In the genomic region with DNA sequence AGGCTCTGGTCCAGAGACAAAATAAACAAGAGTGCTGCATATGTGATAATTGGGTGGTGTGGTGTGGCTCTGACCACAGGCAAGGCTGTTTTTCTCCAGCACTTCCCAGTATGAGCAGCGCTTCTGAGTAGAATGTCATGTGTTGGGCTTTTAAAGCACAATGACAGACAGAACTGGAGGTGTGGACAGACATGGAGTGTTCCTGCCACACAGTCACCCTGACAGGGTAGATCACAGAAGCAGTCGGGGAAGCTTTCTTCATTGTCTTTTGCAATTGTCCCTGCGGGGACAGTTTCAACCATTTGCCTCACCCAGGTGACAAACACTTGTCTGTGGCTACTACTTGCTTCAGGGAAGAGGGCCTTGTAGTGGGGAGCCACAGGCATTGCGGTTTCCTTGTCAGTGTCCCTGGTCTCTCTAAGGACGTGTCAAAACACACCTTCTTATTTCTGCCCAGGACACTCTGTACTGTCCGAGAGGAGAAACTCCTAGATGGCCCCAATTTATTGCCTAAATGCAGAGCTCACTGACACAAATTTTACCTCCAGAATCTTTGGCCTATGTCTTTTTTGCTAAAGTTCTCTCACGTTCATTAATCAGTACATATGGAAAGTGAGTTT, we compare ENCODE assay signal across 19 mouse cellular contexts.
DNase-seq lines count a peak whose midpoint lies in the region; ATAC-seq and TF ChIP-seq lines count a peak whose summit lies in the region.
"Had no signal": no experiment of that assay in that cellular context is flagged by ENCODE, and none has a peak within 500 bp of the region (broad histone marks: within the 10 kb centered on the region; RNA-seq: fewer than 3 reads in every experiment).

No protein-coding gene starts in this region.

- no peak overlapping the region for H3K4me2 ChIP-seq in heart, embryonic 11.5 days
- H3K4me2 ChIP-seq in lung, postnatal 0 days (replicated peaks; ENCODE audit: low read depth, low read length): no peak overlapping the region
- H3K4me2 ChIP-seq: embryonic facial prominence, embryonic 13.5 days; hindbrain, embryonic 15.5 days; limb, embryonic 13.5 days; midbrain, embryonic 13.5 days had no signal

- TF ChIP-seq CTCF in lung, postnatal 0 days (IDR thresholded peaks at IDR 0.05): no peak

- peaks cover 24% of the 10 kb centered on the region for H3K4me1 ChIP-seq in heart, embryonic 11.5 days (ENCODE audit: control insufficient read depth, insufficient read depth, low read length)
- peaks cover 4% of the 10 kb centered on the region; the same call in 1 of the 2 replicates for H3K4me1 ChIP-seq in lung, postnatal 0 days (ENCODE audit: insufficient read depth, low read depth, low read length)
- peaks cover 42% of the 10 kb centered on the region for H3K4me1 ChIP-seq in megakaryocyte, embryonic 14.5 days
- H3K4me1 ChIP-seq: hindbrain, embryonic 15.5 days had no signal

- intact Hi-C loops in heart, postnatal 36 days (cut with DNase I): loop anchor here (1.0 to 5.0 kb wide), 3 partner anchors 12 to 689 kb away; a partner anchor contains a TSS

- H3K4me3 ChIP-seq in heart, embryonic 11.5 days (ENCODE audit: low read depth, low read length): no peak overlapping the region
- H3K4me3 ChIP-seq in lung, postnatal 0 days (ENCODE audit: low read depth, low read length): no peak overlapping the region
- H3K4me3 ChIP-seq in megakaryocyte, embryonic 14.5 days (replicated peaks): peak overlapping the region; percentile 8
- H3K4me3 ChIP-seq: embryonic facial prominence, embryonic 13.5 days; hindbrain, embryonic 15.5 days; limb, embryonic 13.5 days; midbrain, embryonic 13.5 days had no signal

- ATAC-seq in heart, embryonic 11.5 days (replicated peaks; ENCODE audit: insufficient number of reproducible peaks, low FRiP score, low TSS enrichment): 0 out of 2 replicates have a peak, but pooled peaks have one; percentile 39
- peak; percentile 77 for ATAC-seq in lung, postnatal 0 days
- ATAC-seq in hematopoietic stem cell, adult 5-6 weeks (replicated peaks in 1 of 2; ENCODE audit: insufficient read depth in 1 of 2, low FRiP score in 2 of 2, low TSS enrichment in 1 of 2, low read depth in 1 of 2, poor library complexity in 2 of 2, severe bottlenecking in 2 of 2): peak; percentile 50 to 76; a peak in 2 of 4 replicates
- ATAC-seq in frontal cortex, adult (ENCODE audit: low TSS enrichment): no peak
- ATAC-seq: midbrain, embryonic 13.5 days had no signal

- TF ChIP-seq EP300 in lung, postnatal 0 days (IDR thresholded peaks at IDR 0.05): no peak; the same call in 1 of the 2 replicates

- no peaks in the 10 kb centered on the region for H3K36me3 ChIP-seq in heart, embryonic 11.5 days (ENCODE audit: control insufficient read depth, insufficient read depth, low read length)
- no peaks in the 10 kb centered on the region for H3K36me3 ChIP-seq in lung, postnatal 0 days (ENCODE audit: insufficient read depth, low read length)
- peaks cover 5% of the 10 kb centered on the region for H3K36me3 ChIP-seq in megakaryocyte, embryonic 14.5 days (replicated peaks; ENCODE audit: low read length)
- H3K36me3 ChIP-seq: embryonic facial prominence, embryonic 13.5 days; hindbrain, embryonic 15.5 days; limb, embryonic 13.5 days; midbrain, embryonic 13.5 days had no signal

- no peaks in the 10 kb centered on the region for H3K27me3 ChIP-seq in heart, embryonic 11.5 days (ENCODE audit: control insufficient read depth, insufficient read depth, low read length)
- H3K27me3 ChIP-seq in lung, postnatal 0 days (replicated peaks; ENCODE audit: insufficient read depth, low read length): no peaks in the 10 kb centered on the region
- H3K27me3 ChIP-seq in megakaryocyte, embryonic 14.5 days (replicated peaks): no peaks in the 10 kb centered on the region
- H3K27me3 ChIP-seq: embryonic facial prominence, embryonic 13.5 days; hindbrain, embryonic 15.5 days; limb, embryonic 13.5 days; midbrain, embryonic 13.5 days had no signal

- no peak overlapping the region for H3K9ac ChIP-seq in heart, embryonic 11.5 days (ENCODE audit: low read depth, low read length)
- no peak overlapping the region for H3K9ac ChIP-seq in lung, postnatal 0 days (replicated peaks; ENCODE audit: low read depth)
- H3K9ac ChIP-seq: embryonic facial prominence, embryonic 13.5 days; hindbrain, embryonic 15.5 days; limb, embryonic 13.5 days; midbrain, embryonic 13.5 days had no signal

- DNase-seq in heart, postnatal 36 days: no peak
- DNase-seq in lung, postnatal 0 days (ENCODE audit: low spot score): peak; percentile 33
- no peak for DNase-seq in lung, postnatal 36 days
- no peak for DNase-seq in layer of hippocampus, postnatal 25 days (ENCODE audit: extremely low spot score in 1 of 2, low spot score in 1 of 2)
- DNase-seq: adrenal gland, postnatal 14 days; cerebellum, adult 8-10 months; gastrocnemius, postnatal 10 days; kidney, adult 8-10 months; kidney, postnatal 4 days; right cerebral cortex, postnatal 25 days; thymus, postnatal 36 days had no signal

- WGBS in heart, embryonic 11.5 days (ENCODE audit: insufficient replicate concordance): 23% methylated on average over 7 of the region's 7 CpGs
- 53% methylated on average over 7 of the region's 7 CpGs for WGBS in lung, postnatal 0 days

- peak overlapping the region; percentile 50; the same call in 1 of the 2 replicates for H3K27ac ChIP-seq in heart, embryonic 11.5 days (ENCODE audit: low read depth, low read length)
- H3K27ac ChIP-seq in lung, postnatal 0 days (ENCODE audit: low read length): no peak overlapping the region
- H3K27ac ChIP-seq: embryonic facial prominence, embryonic 13.5 days; hindbrain, embryonic 15.5 days; limb, embryonic 13.5 days; midbrain, embryonic 13.5 days had no signal

- H3K9me3 ChIP-seq in heart, embryonic 11.5 days (replicated peaks; ENCODE audit: control insufficient read depth, low read length): no peaks in the 10 kb centered on the region
- no peaks in the 10 kb centered on the region for H3K9me3 ChIP-seq in lung, postnatal 0 days (ENCODE audit: low read length)
- no peaks in the 10 kb centered on the region for H3K9me3 ChIP-seq in megakaryocyte, embryonic 14.5 days
- H3K9me3 ChIP-seq: embryonic facial prominence, embryonic 13.5 days; hindbrain, embryonic 15.5 days; limb, embryonic 13.5 days; midbrain, embryonic 13.5 days had no signal
